In genomic region chr13:43480957-43481858, GRCm38 (mm10) we compare ENCODE assay signal across 8 mouse cellular contexts. TPM values are rescaled to one million over a fixed set of nuclear protein-coding genes. Genes with fewer than 3 reads are reported as not detected.
DNase-seq lines count a peak whose midpoint lies in the region; ATAC-seq lines count a peak whose summit lies in the region.

Ranbp9 (minus strand) TSS chr13:43481282.

- peak within 1 kb of the TSS; percentile 96 for H3K4me3 ChIP-seq in embryonic facial prominence, embryonic 14.5 days (ENCODE audit: low read depth, low read length)
- H3K4me3 ChIP-seq in limb, embryonic 12.5 days (replicated peaks): peak within 1 kb of the TSS; percentile 84
- H3K4me3 ChIP-seq in midbrain, embryonic 14.5 days (replicated peaks; ENCODE audit: low read depth, low read length): peak within 1 kb of the TSS; percentile 69

- peak within 1 kb of the TSS; percentile 99 for H3K9ac ChIP-seq in embryonic facial prominence, embryonic 14.5 days (ENCODE audit: low read depth, low read length)
- peak within 1 kb of the TSS; percentile 97 for H3K9ac ChIP-seq in limb, embryonic 12.5 days (replicated peaks)
- peak within 1 kb of the TSS; percentile 98 for H3K9ac ChIP-seq in midbrain, embryonic 14.5 days (replicated peaks; ENCODE audit: low read length)

- H3K36me3 ChIP-seq in embryonic facial prominence, embryonic 14.5 days (ENCODE audit: control insufficient read depth, insufficient read depth, low read length): no peaks in the 10 kb centered on the region
- no peaks in the 10 kb centered on the region for H3K36me3 ChIP-seq in limb, embryonic 12.5 days
- no peaks in the 10 kb centered on the region for H3K36me3 ChIP-seq in midbrain, embryonic 14.5 days (ENCODE audit: control insufficient read depth, insufficient read depth, low read length)

- ATAC-seq in embryonic facial prominence, embryonic 14.5 days (ENCODE audit: low read depth): peak; percentile 92
- ATAC-seq in limb, embryonic 12.5 days (ENCODE audit: insufficient number of reproducible peaks, insufficient read depth, low FRiP score, low TSS enrichment, low read depth): peak; percentile 56
- ATAC-seq in midbrain, embryonic 14.5 days (ENCODE audit: low FRiP score, low TSS enrichment): peak; percentile 89

- peak; percentile 44 for DNase-seq in 3T3-L1 (ENCODE audit: low read depth, low spot score)
- DNase-seq in adrenal gland, postnatal 36 days: peak; percentile 82 to 91
- peak; percentile 87 for DNase-seq in embryonic facial prominence, embryonic 14.5 days (ENCODE audit: low spot score)
- peak; percentile 57 for DNase-seq in heart, adult 8-10 months (ENCODE audit: low spot score)
- peak; percentile 61 to 67 for DNase-seq in kidney, adult 8-10 months
- DNase-seq in midbrain, embryonic 14.5 days: peak; percentile 92
- DNase-seq in spleen, adult 18-20 months: peak; percentile 68 to 78

- no peaks in the 10 kb centered on the region for H3K9me3 ChIP-seq in embryonic facial prominence, embryonic 14.5 days (ENCODE audit: control insufficient read depth, low read length)
- H3K9me3 ChIP-seq in limb, embryonic 12.5 days: no peaks in the 10 kb centered on the region
- no peaks in the 10 kb centered on the region for H3K9me3 ChIP-seq in midbrain, embryonic 14.5 days (ENCODE audit: control insufficient read depth, low read length)

- peaks cover 7% of the 10 kb centered on the region for H3K4me1 ChIP-seq in embryonic facial prominence, embryonic 14.5 days (ENCODE audit: control insufficient read depth, insufficient read depth, low read length)
- peaks cover 18% of the 10 kb centered on the region for H3K4me1 ChIP-seq in limb, embryonic 12.5 days (replicated peaks)
- H3K4me1 ChIP-seq in midbrain, embryonic 14.5 days (ENCODE audit: control insufficient read depth, insufficient read depth, low read length): peaks cover 19% of the 10 kb centered on the region; the same call in 1 of the 2 replicates

- H3K4me2 ChIP-seq in embryonic facial prominence, embryonic 14.5 days (ENCODE audit: low read depth, low read length): peak within 1 kb of the TSS; percentile 66
- peak within 1 kb of the TSS; percentile 80 for H3K4me2 ChIP-seq in limb, embryonic 12.5 days
- H3K4me2 ChIP-seq in midbrain, embryonic 14.5 days (ENCODE audit: low read length): peak within 1 kb of the TSS; percentile 85

- H3K27ac ChIP-seq in embryonic facial prominence, embryonic 14.5 days (replicated peaks; ENCODE audit: low read depth, low read length): peak within 1 kb of the TSS; percentile 99
- peak within 1 kb of the TSS; percentile 99 for H3K27ac ChIP-seq in limb, embryonic 12.5 days
- H3K27ac ChIP-seq in midbrain, embryonic 14.5 days (replicated peaks; ENCODE audit: low read depth, low read length): peak within 1 kb of the TSS; percentile 99

- H3K27me3 ChIP-seq in embryonic facial prominence, embryonic 14.5 days (replicated peaks; ENCODE audit: control insufficient read depth, insufficient read depth, low read length): no peaks in the 10 kb centered on the region
- H3K27me3 ChIP-seq in limb, embryonic 12.5 days: no peaks in the 10 kb centered on the region
- no peaks in the 10 kb centered on the region for H3K27me3 ChIP-seq in midbrain, embryonic 14.5 days (ENCODE audit: control insufficient read depth, insufficient read depth, low read length)

- 1% methylated on average over 19 of the region's 132 CpGs for WGBS in embryonic facial prominence, embryonic 14.5 days
- WGBS in limb, embryonic 12.5 days: under 1% methylated on average over 100 of the region's 132 CpGs
- under 1% methylated on average over 117 of the region's 132 CpGs for WGBS in midbrain, embryonic 14.5 days

RNA-seq across cellular contexts. Expression of gene Ranbp9, which starts in this region (rescaled TPM):
- total RNA-seq in adrenal gland, postnatal 36 days (2021): 10 to 100 TPM; 66.8 to 76.9 TPM
- polyA plus RNA-seq in embryonic facial prominence, embryonic 14.5 days (2014; fragmentation: Nextera tagmentation; extraction: Ambion mirVana): 11.2 and 13.6 TPM in 2 replicates
- total RNA-seq in heart, adult 8-10 months (2022): 10 to 100 TPM; 35.9 to 46.7 (median 41.6) TPM
- 9.7 and 10.0 TPM in 2 replicates for polyA plus RNA-seq in limb, embryonic 12.5 days (2016; fragmentation: Nextera tagmentation; extraction: Ambion mirVana)
- 19.6 and 22.7 TPM in 2 replicates for polyA plus RNA-seq in midbrain, embryonic 14.5 days (2014; fragmentation: Nextera tagmentation; extraction: Ambion mirVana)

Comparison
In these comparisons a context has a peak if more than half of its experiments do, and no peak if none do; other contexts are left out.
1. Peak in every context shown above with its lines: DNase-seq, ATAC-seq, H3K4me3 ChIP-seq and H3K27ac ChIP-seq.